Mouse (Mus musculus): ENCODE results near the gene Tuba8. TPM values are rescaled to one million over a fixed set of nuclear protein-coding genes. Genes with fewer than 3 reads are reported as not detected.

Gene Tuba8
- polyA plus RNA-seq, 1 experiment, result 2.5 TPM

DNA sequence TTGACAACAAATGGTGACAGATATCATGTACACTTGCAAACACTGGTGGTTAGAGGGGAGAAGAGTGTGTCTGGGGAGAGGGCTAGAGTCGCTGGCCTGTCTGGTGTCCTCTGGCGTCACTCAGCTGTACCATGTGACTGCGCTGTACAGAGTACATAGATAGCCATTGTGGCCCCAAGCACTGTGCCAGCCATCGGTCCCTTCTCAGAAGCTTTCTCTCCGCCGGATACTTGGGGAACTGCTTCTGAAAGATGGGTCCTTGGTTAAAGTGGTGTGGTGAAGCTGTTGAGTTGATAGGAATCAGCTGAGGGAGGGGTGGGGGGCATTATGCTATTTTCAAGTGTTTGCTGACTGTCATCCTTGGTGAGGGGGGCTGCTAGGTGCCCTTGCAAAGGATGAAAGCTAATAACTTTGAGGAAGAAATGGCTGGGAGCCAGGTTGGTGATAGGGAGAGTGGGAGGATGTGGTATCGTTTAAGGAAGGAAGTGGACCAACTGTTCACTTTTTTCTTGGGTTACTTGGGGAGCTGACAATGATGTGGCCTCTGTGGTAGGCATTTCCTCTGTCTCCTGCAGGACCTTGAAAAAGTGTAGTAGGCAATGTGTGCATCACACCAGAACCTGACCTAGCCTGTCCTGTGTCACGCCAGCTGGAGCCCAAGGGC is 4.3 kb downstream of the Tuba8 start:
- H3K27me3 ChIP-seq (replicated peaks; ENCODE audit: control insufficient read depth, insufficient read depth, low read length), result no peaks in the 10 kb centered on the region
- no peaks in the 10 kb centered on the region for H3K4me1 ChIP-seq (ENCODE audit: control insufficient read depth, insufficient read depth, low read length)
- DNase-seq, result no peak
- no peak overlapping the region for H3K4me3 ChIP-seq (ENCODE audit: insufficient read depth, low read depth, low read length)
- no peaks in the 10 kb centered on the region for H3K36me3 ChIP-seq (ENCODE audit: control insufficient read depth, insufficient read depth, low read length)
- TF ChIP-seq POLR2A (IDR thresholded peaks at IDR 0.05; ENCODE audit: low read depth, low read length) (no peak), CTCF (conservative IDR thresholded peaks at IDR 0.05; ENCODE audit: insufficient read depth, insufficient read length, low read depth, low read length) (no peak)
- WGBS, result 85% methylated on average over 8 of the region's 8 CpGs
- H3K27ac ChIP-seq (ENCODE audit: insufficient read depth, low read depth, low read length), result no peak overlapping the region

DNA sequence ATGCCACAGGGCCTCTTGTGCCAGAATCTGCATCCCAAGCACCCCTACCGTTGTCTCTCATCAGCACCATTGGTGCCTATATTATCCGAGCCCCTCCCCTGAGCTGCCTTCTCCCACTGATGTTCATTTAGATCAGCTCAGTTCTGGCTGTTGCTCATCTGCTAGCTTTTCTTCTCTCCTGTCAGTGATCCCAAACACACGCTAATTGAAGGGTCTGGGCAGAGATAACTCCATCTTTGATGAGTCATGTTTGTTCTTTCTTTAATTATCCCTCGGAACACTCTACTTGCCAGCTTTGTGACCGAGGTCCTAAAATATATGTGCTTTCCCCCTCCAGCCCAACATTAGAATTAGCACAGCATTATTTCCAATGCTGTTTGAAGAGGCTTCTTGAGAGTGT is 4.8 kb downstream of the Tuba8 start:
- H3K36me3 ChIP-seq (ENCODE audit: control insufficient read depth, insufficient read depth, low read length), result no peaks in the 10 kb centered on the region
- no peak overlapping the region for H3K4me3 ChIP-seq (ENCODE audit: insufficient read depth, low read depth, low read length)
- WGBS, result 70% methylated on average over 5 of the region's 5 CpGs
- no peaks in the 10 kb centered on the region for H3K27me3 ChIP-seq (replicated peaks; ENCODE audit: control insufficient read depth, insufficient read depth, low read length)
- H3K4me1 ChIP-seq (ENCODE audit: control insufficient read depth, insufficient read depth, low read length), result no peaks in the 10 kb centered on the region
- TF ChIP-seq POLR2A (IDR thresholded peaks at IDR 0.05; ENCODE audit: low read depth, low read length) (no peak), CTCF (conservative IDR thresholded peaks at IDR 0.05; ENCODE audit: insufficient read depth, insufficient read length, low read depth, low read length) (no peak)
- no peak overlapping the region for H3K27ac ChIP-seq (ENCODE audit: insufficient read depth, low read depth, low read length)
- DNase-seq, result no peak

DNA sequence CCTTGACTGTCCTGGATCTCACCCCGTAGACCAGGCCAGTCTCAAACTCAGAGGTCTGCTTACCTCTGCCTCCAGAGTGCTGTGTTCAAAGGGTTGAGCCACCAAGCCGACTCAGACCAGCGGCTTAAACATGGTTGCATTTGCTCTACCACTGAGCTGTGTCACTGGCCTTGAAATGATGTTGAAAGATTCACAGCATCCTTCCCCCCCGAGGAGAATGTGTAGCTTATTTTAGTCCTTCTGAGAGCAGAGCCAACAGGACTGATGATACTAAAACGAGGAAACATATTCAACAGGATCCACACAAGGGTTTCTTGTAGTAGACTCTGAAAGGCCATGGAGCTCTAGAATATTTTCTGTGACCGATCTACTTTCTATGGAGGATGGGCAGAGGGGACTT is 5.4 kb downstream of the Tuba8 start:
- Histone ChIP-seq H3K4me1 (ENCODE audit: control insufficient read depth, insufficient read depth, low read length) (no peaks in the 10 kb centered on the region), H3K27ac (ENCODE audit: insufficient read depth, low read depth, low read length) (no peak overlapping the region), H3K4me3 (ENCODE audit: insufficient read depth, low read depth, low read length) (no peak overlapping the region), H3K27me3 (replicated peaks; ENCODE audit: control insufficient read depth, insufficient read depth, low read length) (no peaks in the 10 kb centered on the region), H3K36me3 (ENCODE audit: control insufficient read depth, insufficient read depth, low read length) (no peaks in the 10 kb centered on the region)
- TF ChIP-seq CTCF (conservative IDR thresholded peaks at IDR 0.05; ENCODE audit: insufficient read depth, insufficient read length, low read depth, low read length), result no peak
- TF ChIP-seq POLR2A (IDR thresholded peaks at IDR 0.05; ENCODE audit: low read depth, low read length), result no peak
- DNase-seq, result no peak
- WGBS, result 85% methylated on average over 6 of the region's 6 CpGs

DNA sequence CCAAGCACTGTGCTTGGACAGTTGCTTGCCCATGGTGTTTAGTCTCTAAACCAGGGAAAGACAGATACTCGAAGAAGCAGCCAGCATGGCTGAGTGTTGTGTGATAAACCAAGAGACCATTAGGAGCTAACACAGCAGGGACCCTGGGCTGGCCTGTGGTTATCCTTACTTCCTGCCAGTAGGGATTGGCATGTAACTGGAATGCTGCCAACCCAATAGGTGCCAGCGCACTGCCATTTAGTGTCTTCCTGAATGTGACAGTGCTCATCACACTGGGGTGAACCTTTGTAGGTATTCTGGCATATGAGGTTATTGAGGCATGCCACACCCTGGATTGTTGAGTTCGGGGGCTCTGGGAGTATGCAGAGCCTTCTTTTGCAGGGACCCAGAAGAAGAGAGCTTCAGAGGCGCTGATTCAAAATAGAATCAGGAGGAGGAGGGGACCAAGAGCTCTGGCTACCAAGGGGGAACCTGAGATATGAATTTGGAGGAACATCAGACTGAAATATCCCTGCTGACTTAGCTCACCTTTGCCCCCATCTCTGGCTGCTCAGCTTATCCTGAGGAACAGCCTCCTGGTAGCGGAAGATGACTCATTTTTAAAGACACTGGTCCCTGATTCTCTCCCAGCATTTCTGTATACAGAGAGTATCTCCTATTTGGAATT is 6.2 kb downstream of the Tuba8 start:
- no peak for TF ChIP-seq POLR2A (IDR thresholded peaks at IDR 0.05; ENCODE audit: low read depth, low read length)
- TF ChIP-seq CTCF (conservative IDR thresholded peaks at IDR 0.05; ENCODE audit: insufficient read depth, insufficient read length, low read depth, low read length), result no peak
- no peak for DNase-seq
- H3K27ac ChIP-seq (ENCODE audit: insufficient read depth, low read depth, low read length), result no peak overlapping the region
- WGBS, result 85% methylated on average over 5 of the region's 5 CpGs
- H3K4me3 ChIP-seq (ENCODE audit: insufficient read depth, low read depth, low read length), result no peak overlapping the region
- H3K27me3 ChIP-seq (replicated peaks; ENCODE audit: control insufficient read depth, insufficient read depth, low read length), result no peaks in the 10 kb centered on the region
- no peaks in the 10 kb centered on the region for H3K4me1 ChIP-seq (ENCODE audit: control insufficient read depth, insufficient read depth, low read length)
- no peaks in the 10 kb centered on the region for H3K36me3 ChIP-seq (ENCODE audit: control insufficient read depth, insufficient read depth, low read length)

DNA sequence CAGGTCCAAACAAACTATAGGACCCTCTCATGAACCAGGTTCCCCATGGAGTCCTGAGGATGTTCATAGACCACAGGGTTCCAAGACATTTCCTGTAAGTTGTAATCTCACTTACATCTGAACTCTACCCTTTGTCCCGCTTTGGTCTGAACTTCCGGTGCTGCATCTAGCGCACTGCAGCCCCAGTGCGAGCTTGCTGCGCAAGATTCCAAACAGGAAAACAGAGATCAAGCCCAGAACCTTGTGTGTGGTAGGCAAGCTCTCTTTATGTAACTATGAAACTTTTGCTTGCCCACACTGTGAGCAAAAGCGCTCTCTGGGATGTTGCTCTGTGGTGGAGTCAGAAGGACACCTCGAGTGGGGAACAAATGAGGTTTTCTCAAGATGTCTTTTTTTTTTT is 7.5 kb downstream of the Tuba8 start:
- Histone ChIP-seq H3K4me1 (ENCODE audit: control insufficient read depth, insufficient read depth, low read length) (no peaks in the 10 kb centered on the region), H3K27ac (ENCODE audit: insufficient read depth, low read depth, low read length) (no peak overlapping the region), H3K27me3 (replicated peaks; ENCODE audit: control insufficient read depth, insufficient read depth, low read length) (no peaks in the 10 kb centered on the region), H3K4me3 (ENCODE audit: insufficient read depth, low read depth, low read length) (no peak overlapping the region), H3K36me3 (ENCODE audit: control insufficient read depth, insufficient read depth, low read length) (no peaks in the 10 kb centered on the region)
- no peak for DNase-seq
- WGBS, result 82% methylated on average over 7 of the region's 7 CpGs
- TF ChIP-seq CTCF (conservative IDR thresholded peaks at IDR 0.05; ENCODE audit: insufficient read depth, insufficient read length, low read depth, low read length), result no peak
- TF ChIP-seq POLR2A (IDR thresholded peaks at IDR 0.05; ENCODE audit: low read depth, low read length), result no peak

DNA sequence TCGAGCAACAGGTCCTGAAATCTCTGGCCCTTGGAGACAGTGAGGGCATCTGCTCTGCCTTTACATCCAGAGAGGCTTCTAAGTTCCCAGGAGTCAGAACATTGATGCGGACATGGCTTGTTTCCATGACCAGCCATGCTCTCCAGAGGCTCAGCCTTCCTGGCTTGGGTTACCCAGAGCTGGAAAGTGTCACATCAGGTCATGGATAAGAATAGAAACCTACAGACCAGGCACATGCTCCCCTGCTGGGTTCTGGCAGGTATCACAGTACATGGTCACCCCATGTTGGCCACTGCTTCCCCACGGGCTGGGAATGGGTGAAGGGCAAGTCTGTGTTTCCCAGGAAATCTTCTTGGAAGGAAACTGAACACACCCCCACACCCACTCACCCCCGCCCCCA is 8.9 kb downstream of the Tuba8 start:
- Histone ChIP-seq H3K27ac (ENCODE audit: insufficient read depth, low read depth, low read length) (no peak overlapping the region), H3K27me3 (replicated peaks; ENCODE audit: control insufficient read depth, insufficient read depth, low read length) (no peaks in the 10 kb centered on the region), H3K4me3 (ENCODE audit: insufficient read depth, low read depth, low read length) (no peak overlapping the region), H3K36me3 (ENCODE audit: control insufficient read depth, insufficient read depth, low read length) (no peaks in the 10 kb centered on the region), H3K4me1 (ENCODE audit: control insufficient read depth, insufficient read depth, low read length) (no peaks in the 10 kb centered on the region)
- TF ChIP-seq CTCF (conservative IDR thresholded peaks at IDR 0.05; ENCODE audit: insufficient read depth, insufficient read length, low read depth, low read length), result no peak
- 83% methylated on average over 4 of the region's 4 CpGs for WGBS
- DNase-seq, result no peak

DNA sequence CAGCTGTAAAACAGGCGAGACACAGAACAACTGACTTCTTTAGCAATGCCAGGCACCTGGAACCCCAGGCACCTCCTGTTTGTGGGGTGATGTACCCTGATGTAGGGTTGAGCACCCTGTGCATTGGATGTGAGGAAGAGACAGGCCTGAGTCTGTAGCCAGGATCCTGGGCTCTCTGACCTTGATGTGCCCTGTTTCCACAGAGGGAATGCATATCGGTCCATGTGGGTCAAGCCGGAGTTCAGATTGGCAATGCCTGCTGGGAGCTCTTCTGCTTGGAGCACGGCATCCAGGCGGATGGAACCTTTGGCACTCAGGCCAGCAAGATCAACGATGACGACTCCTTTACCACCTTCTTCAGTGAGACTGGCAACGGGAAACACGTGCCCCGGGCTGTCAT is 9.7 kb downstream of the Tuba8 start:
- TF ChIP-seq POLR2A (IDR thresholded peaks at IDR 0.05; ENCODE audit: low read depth, low read length), result no peak
- TF ChIP-seq CTCF (conservative IDR thresholded peaks at IDR 0.05; ENCODE audit: insufficient read depth, insufficient read length, low read depth, low read length), result no peak
- no peak overlapping the region for H3K4me3 ChIP-seq (ENCODE audit: insufficient read depth, low read depth, low read length)
- 91% methylated on average over 10 of the region's 10 CpGs for WGBS
- H3K27me3 ChIP-seq (replicated peaks; ENCODE audit: control insufficient read depth, insufficient read depth, low read length), result no peaks in the 10 kb centered on the region
- H3K27ac ChIP-seq (ENCODE audit: insufficient read depth, low read depth, low read length), result no peak overlapping the region
- no peak for DNase-seq
- no peaks in the 10 kb centered on the region for H3K36me3 ChIP-seq (ENCODE audit: control insufficient read depth, insufficient read depth, low read length)
- H3K4me1 ChIP-seq (ENCODE audit: control insufficient read depth, insufficient read depth, low read length), result 0 out of 2 replicates have a peak, but pooled peaks cover 2% of the 10 kb centered on the region

All from kidney, adult 2 months (tissue).